Mouse (Mus musculus): ENCODE measurements around the gene Efcab6.
"Not testable (repeated sequence)": the region's sequence is repeated elsewhere in the genome, so short reads cannot be mapped to it uniquely, and the experiment has no call there.

Gene Efcab6

DNA sequence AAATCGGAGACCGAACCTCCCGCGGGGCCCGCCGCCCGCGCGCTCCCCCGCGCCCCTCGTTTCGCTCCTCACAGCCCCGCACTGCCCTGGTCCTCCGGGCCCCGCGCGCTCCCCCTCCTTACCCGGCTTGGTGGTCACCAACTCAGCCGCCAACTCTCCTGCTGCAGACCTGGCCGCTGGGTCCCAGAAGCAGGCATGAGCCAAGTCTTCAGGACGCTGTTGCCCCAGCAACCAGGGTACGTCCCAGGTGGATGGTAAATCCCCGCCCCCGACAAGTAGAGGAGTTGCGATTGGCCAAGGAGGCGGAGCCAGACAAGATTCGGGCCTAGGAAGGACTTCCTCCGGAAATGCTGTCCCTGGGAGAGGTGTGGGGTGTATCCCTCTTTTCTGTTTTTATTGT is at the start of gene Efcab6:
Efcab6 (minus strand) TSS at position 240 of the 400 bp plus-strand sequence.
- DNase-seq: no peak

DNA sequence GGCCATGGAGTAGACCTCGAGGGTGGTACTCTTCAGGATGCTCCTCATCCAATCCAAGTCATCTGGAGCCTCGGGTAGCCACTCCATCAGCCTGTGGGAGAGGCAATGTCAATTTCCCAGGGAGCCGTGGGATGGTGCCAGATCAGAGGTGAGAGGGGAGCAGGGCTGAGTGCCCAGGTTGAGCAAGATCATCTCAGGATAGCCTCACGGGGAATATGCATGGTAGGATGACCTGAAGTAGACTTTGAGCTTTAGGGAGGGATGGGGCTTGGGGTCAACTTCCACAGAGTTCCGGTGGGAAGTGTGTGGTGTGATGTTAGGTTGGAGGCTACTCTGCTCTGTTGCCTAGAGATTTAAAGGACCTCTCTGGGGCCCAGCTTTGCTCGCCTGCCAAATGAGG is 48.7 kb upstream of the Efcab6 start:
- no peak for DNase-seq

GRCm38 (mm10) chr15:84108899-84109298 is 43.7 kb upstream of the Efcab6 start:
- no peak for DNase-seq

DNA sequence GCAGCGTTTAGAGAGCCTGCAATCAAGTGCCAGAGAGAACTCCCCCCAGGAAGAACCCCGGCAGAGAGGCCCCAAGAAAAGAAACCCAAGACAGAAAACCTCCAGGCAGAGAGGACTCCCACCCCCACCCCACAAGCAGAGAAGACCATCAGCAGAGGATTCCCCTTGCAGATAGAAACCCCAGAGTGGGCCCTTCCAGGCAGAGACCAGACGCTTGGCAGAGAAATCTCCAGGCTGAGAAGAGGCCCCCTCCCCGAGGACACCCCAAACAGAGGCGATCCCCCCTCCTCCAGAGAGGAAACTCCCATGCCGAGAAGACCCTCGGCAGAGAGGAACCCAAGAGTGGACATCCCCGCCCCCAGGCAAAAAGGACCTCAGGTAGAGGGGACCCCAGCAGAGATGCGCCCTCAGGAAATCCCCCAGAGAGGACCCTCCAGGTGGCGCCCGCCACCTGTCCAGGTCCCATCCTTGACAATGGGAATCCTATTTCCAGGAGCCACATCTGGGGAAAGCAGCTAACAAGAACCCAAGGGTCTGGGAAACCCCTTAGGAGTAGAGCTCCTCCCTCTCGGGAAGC is 40.8 kb upstream of the Efcab6 start:
- no peak for DNase-seq

- DNase-seq: peak; percentile 75
Measured at GRCm38 (mm10) chr15:84105105-84105923, 40.1 kb upstream of the Efcab6 start, which contains the start of gene Sult4a1. Gene Sult4a1, minus strand, starts transcription at chr15:84105754.

DNA sequence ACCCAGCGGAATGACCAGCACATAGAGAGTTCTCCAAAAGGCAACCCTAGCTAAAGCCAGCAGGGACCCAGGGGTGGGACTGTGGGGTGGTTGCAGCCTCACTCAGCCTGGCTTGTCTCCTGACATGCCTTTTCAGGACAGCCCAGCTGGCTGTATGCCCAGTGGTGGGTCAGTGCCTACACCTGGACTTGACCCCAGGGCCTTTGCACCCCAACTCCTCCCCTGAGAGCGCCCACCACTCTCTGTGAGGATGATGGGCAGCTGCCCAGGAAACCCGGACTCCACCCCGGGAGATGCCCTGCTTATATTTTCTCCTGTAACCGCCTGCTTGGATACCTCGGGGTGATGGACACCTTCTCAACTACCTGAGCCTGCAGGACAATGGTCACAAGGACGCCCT is 39.4 kb upstream of the Efcab6 start:
- DNase-seq: no peak

DNA sequence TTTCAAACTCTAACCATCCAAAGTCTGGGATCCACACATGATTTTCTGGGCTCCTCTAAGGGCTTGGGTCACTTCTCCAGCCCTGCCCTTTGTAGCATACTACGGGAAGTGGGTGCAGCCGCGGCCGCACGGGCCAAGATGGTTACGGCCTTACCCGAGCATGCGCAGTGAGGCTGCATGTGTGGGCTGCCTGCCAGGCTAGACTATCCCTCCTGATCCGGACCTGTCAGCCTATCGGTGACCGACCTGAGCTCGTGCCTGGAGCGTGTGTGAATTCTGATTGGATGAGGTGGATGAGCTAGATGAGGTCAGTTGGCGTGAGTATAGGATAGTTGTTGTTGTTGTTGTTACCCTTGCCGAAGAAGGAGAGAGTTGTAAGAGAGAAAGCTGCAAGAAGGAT is 32.4 kb upstream of the Efcab6 start:
- DNase-seq: not testable (repeated sequence)

- DNase-seq: peak; percentile 76
Measured at GRCm38 (mm10) chr15:84096051-84096450, 30.9 kb upstream of the Efcab6 start.

GRCm38 (mm10) chr15:84094921-84095320 is 29.7 kb upstream of the Efcab6 start:
- DNase-seq: no peak

- DNase-seq: no peak
Measured at GRCm38 (mm10) chr15:84086775-84087174, 21.6 kb upstream of the Efcab6 start.

GRCm38 (mm10) chr15:84086364-84086763 is 21.2 kb upstream of the Efcab6 start:
- DNase-seq: no peak

DNA sequence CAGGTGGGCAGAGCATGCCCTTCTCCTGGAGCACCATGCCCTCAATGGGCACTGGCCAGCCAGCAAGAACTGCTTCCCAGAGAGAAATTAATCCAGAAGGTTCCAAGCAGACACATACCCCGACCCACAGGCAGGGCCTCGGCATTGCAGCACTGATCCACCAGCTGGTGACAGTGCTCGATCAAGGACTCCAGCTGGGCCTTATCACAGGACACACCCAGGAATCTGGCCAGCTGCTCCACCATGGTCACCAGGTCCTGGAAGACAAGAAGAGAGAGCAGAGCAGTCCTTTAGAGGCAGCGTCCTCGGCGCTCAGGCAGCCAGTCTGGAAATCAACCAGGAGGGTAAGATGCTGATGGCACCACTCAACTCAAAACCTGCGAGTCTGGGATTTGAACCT is 14.9 kb upstream of the Efcab6 start:
- DNase-seq: no peak

GRCm38 (mm10) chr15:84079519-84079918 is 14.3 kb upstream of the Efcab6 start:
- DNase-seq: no peak

- DNase-seq: no peak
Measured at GRCm38 (mm10) chr15:84078667-84079066, 13.5 kb upstream of the Efcab6 start.

DNA sequence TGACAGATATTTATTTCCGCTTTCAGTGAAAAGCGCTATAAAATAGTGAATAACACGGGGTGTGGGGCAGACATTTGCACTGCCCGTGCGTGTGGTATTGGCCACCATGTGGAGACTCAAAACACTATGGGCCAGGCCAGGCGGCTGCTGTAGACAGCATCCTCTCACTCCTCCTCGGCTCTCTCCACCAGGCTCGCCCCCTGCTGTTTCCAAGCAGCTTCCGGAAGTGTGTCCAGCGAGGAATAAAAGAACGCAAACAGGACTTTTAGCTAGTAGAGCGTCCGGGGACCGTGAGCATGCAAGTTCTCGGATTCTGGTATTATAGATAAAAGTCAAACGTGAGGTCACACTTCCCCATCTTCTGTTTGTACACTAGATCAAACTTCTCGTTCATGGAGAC is 12.0 kb upstream of the Efcab6 start:
- no peak for DNase-seq

GRCm38 (mm10) chr15:84074705-84075185 is 9.6 kb upstream of the Efcab6 start:
- no peak for DNase-seq

- DNase-seq: peak; percentile 65
Measured at GRCm38 (mm10) chr15:84073911-84074704, 8.9 kb upstream of the Efcab6 start.

DNA sequence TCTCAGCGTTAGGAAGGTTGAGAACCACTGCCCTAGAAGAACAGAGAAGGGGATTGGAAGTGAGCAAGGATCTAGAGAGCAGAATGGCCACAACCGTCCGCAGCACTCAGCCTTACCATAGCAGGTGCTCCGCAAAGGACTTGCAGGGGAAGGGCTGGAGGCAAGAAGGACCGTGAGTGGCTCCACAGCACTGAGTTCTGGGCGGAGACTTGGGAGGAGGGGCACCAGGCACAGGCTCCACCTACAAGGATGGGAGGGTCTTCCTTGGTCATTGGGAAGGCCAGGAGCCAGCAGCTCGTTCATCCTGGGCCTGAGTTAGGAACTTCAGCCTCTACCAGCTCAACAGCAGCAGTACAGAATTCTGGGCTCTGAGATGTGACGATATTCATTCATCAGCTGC is 7.9 kb upstream of the Efcab6 start:
- DNase-seq: no peak

DNA sequence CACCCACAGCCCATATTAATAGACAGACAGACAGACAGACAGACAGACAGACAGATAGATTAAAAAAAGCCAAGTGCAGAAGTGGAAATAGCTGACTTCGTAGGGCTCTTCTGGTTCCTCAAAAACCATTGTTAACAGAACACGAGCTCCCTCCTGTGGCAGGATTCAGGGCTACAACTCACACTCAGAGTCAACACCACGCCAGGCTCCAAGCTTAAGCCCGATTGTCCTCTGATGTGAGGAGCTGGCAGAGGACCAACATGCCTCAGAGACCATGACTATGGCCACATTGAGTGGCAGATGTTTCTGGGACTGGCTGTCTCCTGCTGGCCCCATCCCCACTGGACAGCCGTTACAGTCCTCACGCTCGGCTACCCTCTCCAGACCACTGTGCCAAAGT is 7.0 kb upstream of the Efcab6 start:
- peak; percentile 56 for DNase-seq

- no peak for DNase-seq
Measured at GRCm38 (mm10) chr15:84070116-84070676, 5.0 kb upstream of the Efcab6 start.

GRCm38 (mm10) chr15:84069455-84070050 is 4.4 kb upstream of the Efcab6 start:
- DNase-seq: no peak

DNA sequence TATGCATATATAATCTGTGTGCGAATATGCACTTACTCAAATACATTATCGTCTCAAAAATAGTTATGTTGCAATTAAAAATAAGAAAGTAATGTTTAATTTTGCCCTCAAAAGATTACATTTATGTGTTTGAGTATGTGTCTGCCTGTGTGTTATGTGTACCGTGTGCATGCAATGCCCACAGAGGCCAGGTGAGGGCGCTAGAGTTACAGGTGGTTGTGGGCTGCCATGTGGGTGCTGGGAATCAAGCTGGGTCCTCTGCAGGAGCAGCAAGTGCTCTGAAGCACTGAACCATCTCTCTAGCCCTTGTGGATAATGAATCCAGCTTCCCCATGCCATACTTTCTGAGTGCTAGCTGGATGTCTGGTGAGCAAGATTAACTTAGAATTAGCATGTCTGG is 522 bp upstream of the Efcab6 start:
- no peak for DNase-seq

DNA sequence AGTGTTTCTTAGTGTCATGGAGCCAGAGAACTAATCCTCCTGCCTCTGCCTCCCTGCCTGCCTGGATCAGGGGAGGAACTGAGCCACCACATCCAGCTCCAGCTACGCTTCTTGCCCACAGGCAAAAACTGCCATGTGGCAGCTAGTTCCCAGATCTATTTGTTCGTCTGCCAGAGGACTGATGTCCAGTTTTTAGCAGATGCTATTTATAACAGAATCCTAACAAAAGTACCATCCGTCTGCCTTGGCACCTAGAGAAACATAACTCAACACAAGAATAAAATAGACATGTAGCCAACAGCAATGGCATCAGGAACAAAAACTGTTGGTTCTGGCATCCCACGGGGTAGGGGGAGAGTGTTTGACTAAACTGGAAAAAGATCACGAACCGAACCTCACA is 6.3 kb downstream of the Efcab6 start:
- no peak for DNase-seq

Data from cerebellum, adult 11 months (tissue).